Mouse (Mus musculus): Measurements from ENCODE around the gene Prune2.

DNA sequence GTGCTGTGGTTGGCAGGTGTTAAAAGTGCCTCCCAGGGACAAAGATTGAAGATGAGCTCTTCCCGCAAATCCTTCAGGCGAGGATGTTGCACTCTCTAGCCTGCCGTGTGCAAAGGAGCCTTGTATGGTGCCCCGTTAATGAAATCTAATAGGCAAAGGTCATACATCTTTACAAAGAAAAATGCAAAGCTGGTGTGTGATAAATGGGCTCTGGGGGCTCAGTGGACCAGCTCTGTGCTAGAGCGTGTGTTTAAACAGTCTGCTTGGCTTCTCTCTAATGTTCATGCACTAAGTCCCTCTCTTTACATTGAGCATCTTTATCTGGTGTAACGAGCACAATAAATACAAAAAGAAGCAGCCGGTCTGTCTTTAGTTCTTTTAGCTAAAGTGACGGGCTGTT, 138.1 kb downstream of the Prune2 start:
- no peak for TF ChIP-seq NANOG (IDR thresholded peaks at IDR 0.05; ENCODE audit: borderline replicate concordance, low read length)
- no peak for TF ChIP-seq CTCF (conservative IDR thresholded peaks at IDR 0.05; ENCODE audit: low read length)
